Mouse (Mus musculus) neural tube, embryonic 10.5 days (tissue): ENCODE measurements around the gene Gm3696.
"Not testable (repeated sequence)": the region's sequence is repeated elsewhere in the genome, so short reads cannot be mapped to it uniquely, and the experiment has no call there.

Experiments
- DNase-seq: peaks from one replicate; pipeline ENCODE4 v3.0.0-alpha.2; 2017; ENCODE audit warnings: low spot score; ENCODE audit errors: extremely low spot score

The Gm3696 gene

GRCm38 (mm10) chr14:7100521-7100920, at the start of gene Gm3696:
Gene Gm3696 (minus strand): TSS chr14:7100621.
- not testable (repeated sequence) for DNase-seq

- not testable (repeated sequence) for DNase-seq
These were observed 24.9 kb upstream of the Gm3696 start, which contains the start of gene Gm6676 for GRCm38 (mm10) chr14:7125312-7125711. Gene Gm6676 (minus strand): TSS chr14:7125412.

- DNase-seq: peak; percentile 58
These were observed 4.8 kb upstream of the Gm3696 start for GRCm38 (mm10) chr14:7105124-7105802.

- DNase-seq: not testable (repeated sequence)
These were observed 55.6 kb downstream of the Gm3696 start, which contains the start of gene Gm3685 for GRCm38 (mm10) chr14:7044870-7045269. Gene Gm3685 (minus strand): TSS chr14:7044970.
